Mouse (Mus musculus) embryonic facial prominence, embryonic 15.5 days (tissue): ENCODE data around the gene Crcp. TPM values are rescaled to one million over a fixed set of nuclear protein-coding genes. Genes with fewer than 3 reads are reported as not detected.
A peak's percentile ranks its signal among the peaks of the same experiment; 100 is the strongest.

Experiments
- ATAC-seq: fragments of 200-750 bp; cut with Nextera tagmentation; 2 replicates; pipeline ENCODE4 v1.8.0; 2017; ENCODE audit warnings: low read depth, moderate TSS enrichment; ENCODE audit not compliant: insufficient number of reproducible peaks, low FRiP score, low TSS enrichment
- H3K27ac ChIP-seq: fragments of 300-500 bp; sonication (generic); replicated peaks from 2 replicates; pipeline ENCODE4 v1.5.1; 2015; ENCODE audit warnings: mild to moderate bottlenecking, inconsistent platforms
- H3K27me3 ChIP-seq: fragments of 300-500 bp; sonication (generic); 2 replicates; pipeline ENCODE4 v1.6.1; 2015; ENCODE audit warnings: inconsistent platforms
- H3K36me3 ChIP-seq: fragments of 300-500 bp; sonication (generic); 2 replicates; pipeline ENCODE4 v1.6.1; 2015; ENCODE audit warnings: mild to moderate bottlenecking, inconsistent platforms
- H3K4me1 ChIP-seq: fragments of 300-500 bp; sonication (generic); 2 replicates; pipeline ENCODE4 v1.6.1; 2015; ENCODE audit warnings: inconsistent platforms
- H3K4me2 ChIP-seq: fragments of 300-500 bp; sonication (generic); replicated peaks from 2 replicates; pipeline ENCODE4 v1.6.1; 2015; ENCODE audit warnings: mild to moderate bottlenecking, inconsistent platforms
- H3K4me3 ChIP-seq: fragments of 300-500 bp; sonication (generic); replicated peaks from 2 replicates; pipeline ENCODE4 v1.5.1; 2015; ENCODE audit warnings: mild to moderate bottlenecking, inconsistent platforms
- H3K9ac ChIP-seq: fragments of 300-500 bp; sonication (generic); 2 replicates; pipeline ENCODE4 v1.6.1; 2015; ENCODE audit warnings: inconsistent platforms
- H3K9me3 ChIP-seq: fragments of 300-500 bp; sonication (generic); replicated peaks from 2 replicates; pipeline ENCODE4 v1.6.1; 2016; ENCODE audit warnings: inconsistent platforms
- WGBS: fragments of 180-500 bp; shearing (Covaris S2); methylation state at CpG from one replicate; pipeline ENCODE4 v1.1.7; 2015; 5-methylcytosine and 5-hydroxymethylcytosine counted together
- polyA plus RNA-seq: library from polyadenylated mRNA; unstranded; fragments of >200 nt; fragmentation: Nextera tagmentation; extraction: Ambion mirVana; gene quantifications from 2 replicates; pipeline ENCODE4 v1.2.1, GENCODE M21; 2015

Gene Crcp
- polyA plus RNA-seq, 1 experiment from 2014 or later: 39.4 TPM

- H3K9ac ChIP-seq: peak overlapping the region; percentile 72
- H3K27me3 ChIP-seq: no peaks in the 10 kb centered on the region
- peaks cover 6% of the 10 kb centered on the region; the same call in 1 of the 2 replicates for H3K36me3 ChIP-seq
- no peak for ATAC-seq
- peaks cover 21% of the 10 kb centered on the region for H3K4me1 ChIP-seq
- H3K9me3 ChIP-seq: no peaks in the 10 kb centered on the region
- peak overlapping the region; percentile 75 for H3K4me2 ChIP-seq
- H3K4me3 ChIP-seq: peak overlapping the region; percentile 68
- H3K27ac ChIP-seq: no peak overlapping the region
- 67% methylated on average over 16 of the region's 16 CpGs for WGBS
Observed at GRCm38 (mm10) chr5:130080051-130080681, 51.1 kb downstream of the Crcp start.

- ATAC-seq: no peak
- Histone ChIP-seq H3K4me1 (peaks cover 20% of the 10 kb centered on the region), H3K9ac (no peak overlapping the region), H3K36me3 (peaks cover 6% of the 10 kb centered on the region; the same call in 1 of the 2 replicates), H3K4me3 (no peak overlapping the region), H3K27ac (no peak overlapping the region), H3K27me3 (no peaks in the 10 kb centered on the region), H3K4me2 (no peak overlapping the region), H3K9me3 (no peaks in the 10 kb centered on the region)
- WGBS: 94% methylated on average over 8 of the region's 8 CpGs
Observed at GRCm38 (mm10) chr5:130081181-130081881, 52.2 kb downstream of the Crcp start.

- Histone ChIP-seq H3K9ac (no peak overlapping the region), H3K9me3 (no peaks in the 10 kb centered on the region), H3K4me1 (peaks cover 18% of the 10 kb centered on the region), H3K4me2 (no peak overlapping the region), H3K27me3 (no peaks in the 10 kb centered on the region), H3K36me3 (peaks cover 6% of the 10 kb centered on the region; the same call in 1 of the 2 replicates), H3K4me3 (no peak overlapping the region), H3K27ac (no peak overlapping the region)
- no peak for ATAC-seq
- 72% methylated on average over 4 of the region's 4 CpGs for WGBS
Observed at GRCm38 (mm10) chr5:130082431-130082830, 53.3 kb downstream of the Crcp start.

GRCm38 (mm10) chr5:130084271-130084670 lies 55.2 kb downstream of the Crcp start:
- H3K4me2 ChIP-seq: no peak overlapping the region
- H3K9ac ChIP-seq: no peak overlapping the region
- no peaks in the 10 kb centered on the region for H3K9me3 ChIP-seq
- H3K27me3 ChIP-seq: no peaks in the 10 kb centered on the region
- no peak for ATAC-seq
- no peak overlapping the region for H3K4me3 ChIP-seq
- peaks cover 6% of the 10 kb centered on the region; the same call in 1 of the 2 replicates for H3K36me3 ChIP-seq
- H3K4me1 ChIP-seq: peaks cover 12% of the 10 kb centered on the region
- 67% methylated on average over 3 of the region's 3 CpGs for WGBS
- peak overlapping the region; percentile 18; the same call in 1 of the 2 replicates for H3K27ac ChIP-seq

- H3K27ac ChIP-seq: no peak overlapping the region
- WGBS: 89% methylated on average over 7 of the region's 7 CpGs
- no peaks in the 10 kb centered on the region for H3K9me3 ChIP-seq
- H3K4me3 ChIP-seq: no peak overlapping the region
- no peak overlapping the region for H3K9ac ChIP-seq
- no peaks in the 10 kb centered on the region for H3K27me3 ChIP-seq
- H3K36me3 ChIP-seq: peaks cover 10% of the 10 kb centered on the region; the same call in 1 of the 2 replicates
- ATAC-seq: no peak
- H3K4me1 ChIP-seq: 0 out of 2 replicates have a peak, but pooled peaks cover 5% of the 10 kb centered on the region
- H3K4me2 ChIP-seq: no peak overlapping the region
Observed at GRCm38 (mm10) chr5:130088008-130088407, 58.9 kb downstream of the Crcp start.

GRCm38 (mm10) chr5:130088612-130089011 lies 59.5 kb downstream of the Crcp start:
- H3K9ac ChIP-seq: no peak overlapping the region
- no peak for ATAC-seq
- H3K4me2 ChIP-seq: no peak overlapping the region
- WGBS: 92% methylated on average over 4 of the region's 4 CpGs
- H3K27me3 ChIP-seq: no peaks in the 10 kb centered on the region
- H3K27ac ChIP-seq: no peak overlapping the region
- H3K4me3 ChIP-seq: no peak overlapping the region
- peaks cover 10% of the 10 kb centered on the region; the same call in 1 of the 2 replicates for H3K36me3 ChIP-seq
- 0 out of 2 replicates have a peak, but pooled peaks cover 5% of the 10 kb centered on the region for H3K4me1 ChIP-seq
- H3K9me3 ChIP-seq: no peaks in the 10 kb centered on the region

- 65% methylated on average over 7 of the region's 7 CpGs for WGBS
Observed at GRCm38 (mm10) chr5:130089177-130089576, 60.1 kb downstream of the Crcp start.

GRCm38 (mm10) chr5:130089626-130090393 lies 60.7 kb downstream of the Crcp start:
- H3K4me2 ChIP-seq: no peak overlapping the region
- 82% methylated on average over 18 of the region's 18 CpGs for WGBS
- H3K27ac ChIP-seq: no peak overlapping the region
- no peak overlapping the region for H3K4me3 ChIP-seq
- no peaks in the 10 kb centered on the region for H3K9me3 ChIP-seq
- H3K9ac ChIP-seq: no peak overlapping the region
- ATAC-seq: no peak
- H3K27me3 ChIP-seq: no peaks in the 10 kb centered on the region
- H3K36me3 ChIP-seq: peaks cover 10% of the 10 kb centered on the region; the same call in 1 of the 2 replicates
- no peaks in the 10 kb centered on the region for H3K4me1 ChIP-seq

More at GRCm38 (mm10) chr5:130089177-130089576, 60.1 kb downstream of the Crcp start:
- no peak overlapping the region for H3K4me2 ChIP-seq
- no peak overlapping the region for H3K4me3 ChIP-seq
- H3K9ac ChIP-seq: no peak overlapping the region
- peak; percentile 43; the same call in 1 of the 2 replicates for ATAC-seq
- no peak overlapping the region for H3K27ac ChIP-seq
- H3K36me3 ChIP-seq: peaks cover 10% of the 10 kb centered on the region; the same call in 1 of the 2 replicates
- H3K4me1 ChIP-seq: 0 out of 2 replicates have a peak, but pooled peaks cover under 1% of the 10 kb centered on the region
- no peaks in the 10 kb centered on the region for H3K9me3 ChIP-seq
- H3K27me3 ChIP-seq: no peaks in the 10 kb centered on the region

- Histone ChIP-seq H3K36me3 (peaks cover under 1% of the 10 kb centered on the region; the same call in 1 of the 2 replicates), H3K9me3 (no peaks in the 10 kb centered on the region), H3K4me2 (no peak overlapping the region), H3K4me1 (no peaks in the 10 kb centered on the region), H3K9ac (no peak overlapping the region), H3K27ac (no peak overlapping the region), H3K4me3 (no peak overlapping the region), H3K27me3 (no peaks in the 10 kb centered on the region)
- ATAC-seq: no peak
- WGBS: 63% methylated on average over 12 of the region's 12 CpGs
Observed at GRCm38 (mm10) chr5:130096754-130097153, 67.7 kb downstream of the Crcp start.

- H3K27me3 ChIP-seq: no peaks in the 10 kb centered on the region
- no peaks in the 10 kb centered on the region for H3K9me3 ChIP-seq
- no peak for ATAC-seq
- no peaks in the 10 kb centered on the region for H3K4me1 ChIP-seq
- WGBS: 79% methylated on average over 2 of the region's 2 CpGs
- H3K4me2 ChIP-seq: no peak overlapping the region
- H3K27ac ChIP-seq: no peak overlapping the region
- peaks cover 12% of the 10 kb centered on the region for H3K36me3 ChIP-seq
- H3K4me3 ChIP-seq: no peak overlapping the region
- no peak overlapping the region for H3K9ac ChIP-seq
Observed at GRCm38 (mm10) chr5:130097837-130098236, 68.7 kb downstream of the Crcp start.

GRCm38 (mm10) chr5:130101724-130102123 lies 72.6 kb downstream of the Crcp start:
- no peak for ATAC-seq
- Histone ChIP-seq H3K9me3 (no peaks in the 10 kb centered on the region), H3K27me3 (no peaks in the 10 kb centered on the region), H3K4me1 (no peaks in the 10 kb centered on the region), H3K9ac (no peak overlapping the region), H3K4me3 (no peak overlapping the region), H3K27ac (no peak overlapping the region), H3K36me3 (peaks cover 14% of the 10 kb centered on the region), H3K4me2 (no peak overlapping the region)
- 96% methylated on average over 17 of the region's 17 CpGs for WGBS
